Mouse (Mus musculus) liver, adult 10 weeks (tissue): ENCODE results near the gene Med10. TPM values are rescaled to one million over a fixed set of nuclear protein-coding genes. Genes with fewer than 3 reads are reported as not detected.

Experiments
- polyA plus RNA-seq: library from polyadenylated mRNA; stranded (reverse); fragments of 350-450 nt; fragmentation: Illumina TruSeq; extraction: RNeasy Lipid Tissue Mini Kit (QIAGEN cat#74804); gene quantifications from one replicate; pipeline ENCODE4 v1.2.3, GENCODE M21; 2014; ENCODE audit warnings: low read depth, low replicate concordance

Med10 gene
- 22.5 TPM for polyA plus RNA-seq

DNA sequence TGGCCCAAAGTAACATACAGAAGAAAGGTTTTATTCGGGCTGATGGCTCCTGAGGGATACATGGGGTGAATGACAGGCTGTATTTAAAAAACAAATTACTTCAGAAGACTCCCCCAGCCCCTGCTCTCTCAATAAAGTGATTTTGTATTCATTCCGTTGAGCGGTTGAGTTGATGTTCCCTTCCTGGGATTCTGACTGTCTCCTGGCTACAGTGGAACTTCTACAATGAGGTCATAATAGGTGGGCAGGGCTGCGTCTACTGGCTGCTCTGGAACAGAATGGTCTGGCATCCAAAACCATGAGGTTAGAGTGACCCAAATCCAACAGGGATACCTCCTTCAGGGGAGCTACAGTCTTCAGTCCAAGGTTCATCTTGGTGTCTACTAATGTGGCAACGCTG lies at the start of gene Med10:
Gene Med10 (plus strand): TSS at position 301 of the 400 bp plus-strand sequence.

Other genes starting within 250 kb of the Med10 start
- gene Srd5a1, start 191.0 kb upstream of the Med10 start, polyA plus RNA-seq = 58.7 TPM
- gene Ube2ql1, start 62.5 kb upstream of the Med10 start, polyA plus RNA-seq = not detected